Mouse (Mus musculus) adrenal gland, adult 18-20 months (tissue): ENCODE results near the gene Prps1. TPM values are rescaled to one million over a fixed set of nuclear protein-coding genes. Genes with fewer than 3 reads are reported as not detected.

ENCODE experiments used
- total RNA-seq, 2 experiments: library from RNA; stranded (reverse); gene quantifications; 1 replicate in 1 of 2; 2 replicates in 1 of 2; pipeline ENCODE4 v1.2.3; 2021

The Prps1 gene
- total RNA-seq, 2 experiments from 2014 or later, result 16.2 to 25.5 TPM

Other genes with a start within 250 kb of the Prps1 start
- under 1 TPM in 1 of 2 experiments, not detected in 1; 0.03 TPM for gene Frmpd3, start 114.3 kb upstream of the Prps1 start, total RNA-seq
- gene Tsc22d3, start 144.0 kb downstream of the Prps1 start, total RNA-seq, result 100 to 1,000 TPM; 116 to 148 TPM
- gene Mid2, start 208.0 kb downstream of the Prps1 start, total RNA-seq, result 10 to 100 TPM; 24.9 to 31.1 TPM